Mouse (Mus musculus) cerebellum, adult (tissue): ENCODE measurements at regions not wholly inside any gene's neighbourhood (a gene's known extent, or its start where the extent isn't known, plus 50 kb on each side); places are given as distances from the start of the nearest gene placed in this dataset.

ENCODE experiments used
- ATAC-seq: cut with Nextera tagmentation; 2 replicates; pipeline ENCODE4 v1.9.2; 2017; ENCODE audit warnings: mild to moderate bottlenecking, moderate library complexity, mixed read lengths; ENCODE audit not compliant: insufficient number of reproducible peaks, low FRiP score, low TSS enrichment

- peak; percentile 70; the same call in 1 of the 2 replicates for ATAC-seq
Observed at GRCm38 (mm10) chr13:6341102-6341737, 206.7 kb upstream of the Pitrm1 start.

- no peak for ATAC-seq
Observed at GRCm38 (mm10) chr13:6365169-6365568, 182.8 kb upstream of the Pitrm1 start.

DNA sequence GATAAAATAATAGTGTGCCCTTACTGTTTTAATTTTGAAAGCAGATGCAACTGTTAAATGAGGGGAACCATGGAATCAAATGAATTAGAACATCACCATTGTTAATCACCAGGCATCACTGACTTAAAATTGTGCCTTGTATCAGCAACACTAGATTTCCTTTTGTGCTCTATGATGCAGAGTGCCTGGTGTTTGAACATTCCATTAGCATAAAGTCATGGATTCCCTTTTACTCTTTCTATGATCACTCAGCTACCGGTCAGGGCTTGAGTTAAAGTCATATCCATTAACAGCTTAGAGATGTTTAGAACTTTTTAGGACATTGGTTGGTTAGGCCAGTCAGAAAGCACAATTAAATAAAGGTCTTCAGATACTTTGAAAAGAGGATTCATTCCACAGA lies 180.3 kb upstream of the Pitrm1 start:
- ATAC-seq: no peak

- no peak for ATAC-seq
Observed at GRCm38 (mm10) chr13:6374570-6375173, 173.3 kb upstream of the Pitrm1 start.

DNA sequence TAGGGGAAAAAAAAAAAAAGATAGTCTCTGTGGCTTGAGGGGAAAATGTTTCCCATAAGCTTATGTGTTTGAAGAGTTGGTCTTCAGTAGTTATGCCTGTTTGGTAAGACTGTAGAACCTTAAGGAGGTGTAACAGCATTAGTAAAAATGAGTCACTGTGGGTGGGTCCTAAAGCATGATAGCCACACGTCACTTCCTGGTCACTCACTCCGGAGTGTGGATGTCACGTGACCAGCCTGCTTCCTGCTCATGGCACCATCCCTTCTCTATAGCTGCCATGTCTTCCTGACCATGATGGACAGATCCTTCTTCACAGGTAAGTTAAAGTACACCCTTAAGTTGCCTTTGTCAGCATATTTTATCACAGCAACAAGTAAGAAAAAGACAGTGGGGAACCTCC lies 170.0 kb upstream of the Pitrm1 start:
- no peak for ATAC-seq

DNA sequence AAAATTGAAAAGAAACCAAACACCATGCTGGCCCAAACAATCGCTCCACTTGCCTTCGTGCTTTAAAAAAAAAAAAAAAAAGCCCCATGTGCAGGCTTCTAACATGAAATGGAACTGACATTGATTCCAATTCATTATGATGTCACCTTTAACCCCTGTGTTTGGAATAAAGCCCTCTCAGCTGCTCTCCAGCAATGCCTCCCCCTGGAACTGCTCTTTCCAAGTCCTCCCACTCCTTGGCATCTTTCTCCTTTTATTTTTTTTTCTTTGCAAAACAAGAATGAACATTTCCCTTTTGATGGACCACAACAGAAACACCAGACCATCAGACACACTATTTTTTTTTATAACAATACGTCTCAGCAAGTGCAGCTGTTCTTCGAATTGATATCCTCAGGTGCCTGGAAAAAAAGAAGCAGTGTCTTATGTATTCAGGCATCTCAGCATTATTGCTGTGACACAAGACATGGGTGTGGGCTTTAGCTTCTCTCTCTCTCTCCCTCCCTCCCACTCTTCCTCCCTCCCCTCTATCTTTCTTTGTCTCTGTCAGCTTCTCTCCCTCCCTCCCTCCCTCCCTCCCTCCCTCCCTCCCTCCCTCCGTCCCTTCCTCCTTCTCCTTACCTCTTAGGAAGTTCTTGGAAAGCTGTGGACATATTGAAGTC lies 152.3 kb upstream of the Pitrm1 start:
- ATAC-seq: no peak

GRCm38 (mm10) chr13:6397648-6398047 lies 150.3 kb upstream of the Pitrm1 start:
- no peak for ATAC-seq

GRCm38 (mm10) chr13:6431821-6432220 lies 116.1 kb upstream of the Pitrm1 start:
- ATAC-seq: no peak

DNA sequence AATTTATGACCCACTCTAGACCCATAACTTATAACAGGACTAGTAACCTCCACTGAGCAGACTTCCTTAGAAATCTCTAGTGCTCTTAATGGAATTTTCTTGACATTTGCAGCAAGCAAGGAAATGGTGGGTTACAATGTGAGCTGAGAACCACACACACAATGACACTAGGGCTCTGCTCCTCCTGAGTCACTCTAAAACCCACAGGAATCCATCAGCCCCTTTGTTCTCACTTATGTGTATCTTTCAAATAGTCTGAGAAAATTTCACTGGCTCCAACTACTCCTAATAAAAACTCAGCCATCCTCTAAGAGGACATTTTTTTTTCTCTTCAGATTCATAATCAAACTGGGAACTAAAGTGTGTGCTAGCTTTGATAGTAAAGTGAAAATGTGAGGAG lies 101.0 kb upstream of the Pitrm1 start:
- no peak for ATAC-seq

- no peak for ATAC-seq
Observed at GRCm38 (mm10) chr13:6461363-6461762, 86.6 kb upstream of the Pitrm1 start.

DNA sequence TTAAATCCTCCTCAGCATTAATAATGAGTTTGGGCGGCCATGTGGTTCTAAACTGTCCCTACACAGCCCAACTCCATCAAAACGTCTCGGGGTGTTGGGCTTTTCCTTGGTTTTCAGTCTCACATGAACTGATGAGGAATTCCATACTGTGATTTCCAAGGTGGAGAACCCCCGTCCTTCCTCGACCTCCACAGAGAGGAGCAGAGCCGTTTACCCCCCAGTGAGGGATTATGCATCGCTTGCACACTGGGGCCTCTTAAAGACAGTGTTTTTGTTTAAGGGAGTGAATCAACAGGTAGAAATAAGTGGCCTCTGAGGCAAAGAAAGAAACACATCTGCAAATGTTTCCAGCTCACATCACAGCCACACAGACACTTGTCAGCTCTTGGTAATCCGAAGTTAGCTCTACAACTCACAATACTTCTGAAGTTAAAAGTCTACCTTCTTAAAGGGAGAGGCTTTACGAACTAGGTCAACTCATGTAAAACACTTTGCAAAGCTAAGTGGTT lies 82.0 kb upstream of the Pitrm1 start:
- no peak for ATAC-seq

GRCm38 (mm10) chr13:6469446-6470227 lies 78.3 kb upstream of the Pitrm1 start:
- ATAC-seq: 0 out of 2 replicates have a peak, but pooled peaks have one; percentile 21

GRCm38 (mm10) chr13:6470286-6471103 lies 77.5 kb upstream of the Pitrm1 start:
- no peak for ATAC-seq

DNA sequence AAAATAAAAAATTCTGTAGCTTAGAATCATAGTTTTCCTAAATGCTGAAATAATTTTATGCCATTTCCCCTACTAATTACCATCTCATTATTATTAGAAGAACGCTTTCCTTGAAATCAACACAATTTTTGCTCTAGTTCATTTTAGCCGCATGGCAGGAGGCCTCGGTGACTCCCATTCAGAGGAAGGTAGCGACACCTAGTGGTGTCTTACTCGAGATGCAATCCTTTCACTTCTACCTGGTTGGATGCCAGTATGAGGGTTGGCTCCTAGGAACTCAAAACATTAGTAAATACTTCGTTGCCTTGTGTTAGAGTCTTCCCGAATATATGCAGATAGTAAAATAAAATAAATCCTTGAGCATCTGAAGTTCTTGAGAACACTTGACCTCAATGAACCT lies 76.3 kb upstream of the Pitrm1 start:
- 0 out of 2 replicates have a peak, but pooled peaks have one; percentile 18 for ATAC-seq

DNA sequence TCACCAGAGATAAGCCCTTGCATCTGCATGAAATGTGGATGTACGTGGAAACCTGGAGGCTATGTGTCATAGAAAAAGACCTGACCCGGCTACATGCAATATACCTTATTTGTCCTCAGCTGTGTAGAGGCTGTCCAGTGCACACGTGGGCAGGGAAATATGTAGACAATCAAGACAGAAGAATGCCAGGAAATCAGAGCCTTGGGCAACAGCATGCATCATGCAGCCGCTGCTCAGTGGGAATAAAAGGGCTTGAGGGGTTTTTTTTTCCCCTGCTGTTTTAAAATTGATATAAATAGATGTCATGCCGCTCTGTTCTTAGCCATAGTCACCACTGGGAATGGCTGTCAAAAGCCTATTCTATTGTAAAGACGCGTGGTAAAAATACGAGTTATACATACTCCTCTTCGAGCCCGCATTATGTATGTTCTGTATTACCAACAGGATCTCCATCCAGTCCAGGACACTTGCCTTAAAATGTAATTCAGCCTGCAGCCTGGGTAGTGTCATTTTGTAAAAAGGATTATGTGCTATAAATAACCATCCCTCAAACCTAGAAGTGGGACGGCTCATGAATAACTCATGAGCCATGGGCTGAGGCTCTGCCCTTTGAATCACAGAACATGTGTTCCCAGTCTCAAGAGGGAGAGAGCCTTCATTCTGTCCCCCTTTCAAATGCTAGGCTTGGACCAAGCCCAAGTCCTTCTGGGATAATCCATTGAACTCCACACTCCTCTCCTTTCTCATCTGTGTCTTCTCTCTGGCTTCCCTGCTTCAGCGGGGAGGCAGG lies 74.4 kb upstream of the Pitrm1 start:
- ATAC-seq: no peak

DNA sequence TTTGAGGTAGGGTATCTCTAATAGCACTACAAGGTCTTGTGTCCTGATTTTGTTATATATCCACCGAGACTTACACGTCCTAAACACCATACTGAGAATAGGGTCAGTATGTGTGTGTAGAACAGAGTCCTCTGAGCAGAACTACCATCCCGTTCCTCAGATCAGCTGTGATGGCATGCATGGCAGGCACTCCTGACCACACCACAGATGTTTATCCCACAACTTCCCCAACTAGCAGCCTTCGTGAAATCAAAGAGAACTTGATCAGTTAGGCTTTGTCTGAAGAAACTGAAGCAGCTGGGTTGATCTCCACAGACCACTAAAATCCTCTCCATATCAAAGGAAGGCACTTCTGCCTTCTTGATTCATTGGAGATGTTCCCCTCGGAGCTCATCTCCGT lies 68.3 kb upstream of the Pitrm1 start:
- ATAC-seq: no peak

GRCm38 (mm10) chr13:6484418-6484817 lies 63.5 kb upstream of the Pitrm1 start:
- no peak for ATAC-seq

DNA sequence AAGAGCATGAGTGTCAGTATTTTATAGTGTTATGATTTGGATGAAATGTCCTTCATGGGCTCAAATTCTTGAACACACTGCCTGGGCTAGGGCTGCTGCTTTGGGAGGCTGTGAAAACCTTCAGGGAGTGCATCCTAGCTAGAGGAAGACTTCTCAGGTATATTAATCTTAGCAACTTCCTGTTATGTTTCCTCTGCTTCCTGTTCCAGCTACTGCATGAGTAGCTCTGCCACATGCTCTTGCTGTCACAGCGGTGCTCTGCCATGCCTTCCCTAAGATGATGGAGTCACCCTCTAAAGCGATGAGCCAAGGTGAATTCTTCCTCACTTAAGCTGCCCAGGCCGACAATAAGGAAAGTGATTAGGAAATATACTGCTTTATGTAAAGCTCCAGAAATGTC lies 60.1 kb upstream of the Pitrm1 start:
- no peak for ATAC-seq

- no peak for ATAC-seq
Observed at GRCm38 (mm10) chr13:6492916-6493619, 54.9 kb upstream of the Pitrm1 start.
